Mouse (Mus musculus) thymus, postnatal 4 days (tissue): ENCODE measurements around the gene Trak2.
"Not testable (repeated sequence)": the region's sequence is repeated elsewhere in the genome, so short reads cannot be mapped to it uniquely, and the experiment has no call there.

Experiments
- DNase-seq: peaks from one replicate; pipeline ENCODE4 v3.0.0; 2021

The Trak2 gene

GRCm38 (mm10) chr1:58953686-58954434, 19.4 kb downstream of the Trak2 start:
- DNase-seq = peak; percentile 32

GRCm38 (mm10) chr1:58952997-58953396, 20.2 kb downstream of the Trak2 start:
- no peak for DNase-seq

- DNase-seq = no peak
Observed at GRCm38 (mm10) chr1:58952526-58952925, 20.7 kb downstream of the Trak2 start.

GRCm38 (mm10) chr1:58951841-58952240, 21.4 kb downstream of the Trak2 start:
- DNase-seq = no peak

- DNase-seq = no peak
Observed at GRCm38 (mm10) chr1:58950899-58951648, 22.2 kb downstream of the Trak2 start.

GRCm38 (mm10) chr1:58949561-58950106, 23.6 kb downstream of the Trak2 start:
- DNase-seq = no peak

- DNase-seq = no peak
Observed at GRCm38 (mm10) chr1:58946718-58947117, 26.5 kb downstream of the Trak2 start.

GRCm38 (mm10) chr1:58945960-58946670, 27.1 kb downstream of the Trak2 start:
- no peak for DNase-seq

GRCm38 (mm10) chr1:58945523-58945922, 27.7 kb downstream of the Trak2 start:
- no peak for DNase-seq

- no peak for DNase-seq
Observed at GRCm38 (mm10) chr1:58937606-58938099, 35.6 kb downstream of the Trak2 start.

GRCm38 (mm10) chr1:58936746-58937605, 36.3 kb downstream of the Trak2 start:
- no peak for DNase-seq

- no peak for DNase-seq
Observed at GRCm38 (mm10) chr1:58926664-58927063, 46.6 kb downstream of the Trak2 start.

- no peak for DNase-seq
Observed at GRCm38 (mm10) chr1:58917566-58917965, 55.7 kb downstream of the Trak2 start.

- no peak for DNase-seq
Observed at GRCm38 (mm10) chr1:58909636-58910272, 63.5 kb downstream of the Trak2 start.

GRCm38 (mm10) chr1:58903681-58904080, 69.5 kb downstream of the Trak2 start:
- DNase-seq = no peak

GRCm38 (mm10) chr1:58897561-58897960, 75.7 kb downstream of the Trak2 start:
- DNase-seq = peak; percentile 49

- DNase-seq = not testable (repeated sequence)
Observed at GRCm38 (mm10) chr1:58892386-58892785, 80.8 kb downstream of the Trak2 start.

- not testable (repeated sequence) for DNase-seq
Observed at GRCm38 (mm10) chr1:58891481-58892170, 81.6 kb downstream of the Trak2 start.

GRCm38 (mm10) chr1:58890697-58891290, 82.4 kb downstream of the Trak2 start:
- DNase-seq = not testable (repeated sequence)

- no peak for DNase-seq
Observed at GRCm38 (mm10) chr1:58889826-58890546, 83.2 kb downstream of the Trak2 start.
